Mouse (Mus musculus) spleen, adult 18-20 months (tissue): ENCODE measurements around the gene Cyb561d1.
A peak's percentile ranks its signal among the peaks of the same experiment; 100 is the strongest.

Experiments used
- DNase-seq, 2 experiments: peaks; one replicate each; pipeline ENCODE4 v3.0.0; 2022; ENCODE audit warnings: mixed read lengths in 2 of 2

The Cyb561d1 gene

DNA sequence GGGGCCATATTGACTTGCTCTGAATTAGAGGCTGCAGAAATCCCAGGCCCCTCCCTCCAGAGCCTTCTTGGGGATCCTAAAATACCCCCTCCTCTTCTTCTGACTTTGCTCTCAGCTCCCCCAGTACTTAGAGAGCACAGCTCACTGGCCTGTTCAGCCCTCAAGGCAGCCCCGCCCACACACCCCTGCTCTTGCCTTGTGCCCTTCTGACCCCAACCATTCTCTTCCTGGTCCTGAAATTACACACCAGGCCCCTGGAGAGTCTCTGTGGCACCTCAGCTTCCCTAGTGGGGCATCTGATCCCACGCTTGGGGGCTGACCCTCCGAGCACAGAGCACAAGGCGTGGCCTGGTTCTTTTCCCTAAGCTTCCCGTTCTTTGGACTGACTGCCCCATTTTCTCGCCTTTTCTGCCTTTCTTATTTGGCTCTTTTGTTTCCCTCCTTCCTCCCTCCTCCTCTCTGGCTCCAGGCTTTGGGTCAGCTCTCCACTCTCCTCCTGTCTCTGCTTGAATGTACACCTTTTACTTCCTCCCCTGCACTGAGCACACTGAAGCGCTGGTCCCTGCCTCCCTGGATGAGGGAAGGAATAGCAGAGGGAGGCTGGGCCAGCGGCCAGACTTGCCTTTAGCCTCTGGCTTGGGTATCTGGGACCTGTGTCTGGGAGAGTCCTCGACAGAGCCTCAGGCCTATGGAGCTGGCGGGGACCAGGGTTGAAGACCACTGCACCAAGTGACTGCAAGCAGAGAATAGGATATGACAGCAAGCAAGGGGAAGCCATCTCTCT lies 35.3 kb downstream of the Cyb561d1 start:
- no peak for DNase-seq

DNA sequence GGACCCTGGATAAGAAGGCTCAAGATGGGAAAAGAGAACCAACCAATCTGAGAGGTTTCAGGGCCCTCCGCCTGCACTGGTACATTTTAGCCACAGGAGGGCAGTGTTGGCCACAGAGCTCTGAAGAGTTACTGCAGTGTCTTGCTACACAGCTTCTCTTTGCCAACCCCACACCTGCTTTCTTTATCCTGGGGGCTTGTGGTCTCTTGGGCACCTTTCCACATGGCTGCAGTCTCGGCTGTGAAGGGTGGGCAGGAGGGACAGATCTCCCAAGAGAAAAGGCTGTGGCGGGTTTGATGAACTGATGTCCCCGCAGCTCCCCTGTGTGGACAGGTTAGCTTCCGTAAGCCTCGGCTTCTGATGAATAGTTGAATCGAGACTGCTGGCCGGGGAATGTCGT lies 36.2 kb downstream of the Cyb561d1 start:
- DNase-seq: peak; percentile 57 to 72

DNA sequence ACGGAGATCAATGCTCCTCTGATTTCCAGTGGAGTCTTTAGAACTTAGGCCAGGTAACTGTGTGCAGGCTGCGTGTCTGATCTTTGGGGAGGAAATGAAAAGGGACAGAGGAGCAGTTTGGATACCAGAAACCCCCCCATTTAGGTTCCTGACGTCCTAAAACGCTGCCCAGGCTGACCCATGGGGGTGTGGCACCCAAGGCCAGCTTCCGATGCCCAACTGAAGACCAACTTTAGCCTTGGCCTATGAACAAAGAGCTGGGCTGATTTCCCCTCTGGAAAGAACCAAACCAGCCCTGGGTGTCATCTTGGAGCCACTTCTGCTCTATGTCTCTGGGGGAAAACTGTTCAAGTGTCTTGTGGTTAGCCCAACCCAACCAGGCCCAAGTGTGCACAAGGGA lies 36.9 kb downstream of the Cyb561d1 start:
- DNase-seq: no peak

DNA sequence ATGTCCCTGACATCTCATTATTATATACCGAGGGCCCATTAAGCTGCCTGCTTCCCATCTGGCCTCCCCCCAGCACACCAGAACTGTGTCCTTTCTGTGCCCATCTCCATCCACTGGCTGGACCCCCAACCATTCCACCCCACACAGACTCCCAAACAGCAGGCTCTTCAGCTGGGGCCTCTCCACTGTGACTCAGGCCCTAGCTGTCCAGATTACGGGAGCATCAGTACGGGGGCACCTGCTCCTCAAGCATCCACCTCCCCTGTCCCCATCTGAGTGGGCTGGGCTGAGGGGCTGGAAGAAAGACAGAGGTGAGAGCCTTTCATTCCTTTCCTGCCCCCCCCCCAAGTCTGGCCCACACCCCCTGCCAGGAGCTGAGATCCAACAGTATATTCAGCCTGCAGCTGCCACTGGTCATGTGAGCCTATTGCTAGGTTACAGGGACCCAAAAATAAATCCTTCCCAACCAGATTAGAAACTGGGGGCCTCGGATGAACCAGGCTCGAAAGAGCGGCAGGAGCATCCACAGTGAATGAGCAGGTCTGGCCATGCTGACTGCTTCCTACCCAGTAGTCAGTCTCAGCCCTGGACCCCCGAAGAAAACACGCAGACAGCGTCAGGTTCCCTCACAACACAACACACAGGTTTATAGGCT lies 42.5 kb downstream of the Cyb561d1 start:
- no peak for DNase-seq

DNA sequence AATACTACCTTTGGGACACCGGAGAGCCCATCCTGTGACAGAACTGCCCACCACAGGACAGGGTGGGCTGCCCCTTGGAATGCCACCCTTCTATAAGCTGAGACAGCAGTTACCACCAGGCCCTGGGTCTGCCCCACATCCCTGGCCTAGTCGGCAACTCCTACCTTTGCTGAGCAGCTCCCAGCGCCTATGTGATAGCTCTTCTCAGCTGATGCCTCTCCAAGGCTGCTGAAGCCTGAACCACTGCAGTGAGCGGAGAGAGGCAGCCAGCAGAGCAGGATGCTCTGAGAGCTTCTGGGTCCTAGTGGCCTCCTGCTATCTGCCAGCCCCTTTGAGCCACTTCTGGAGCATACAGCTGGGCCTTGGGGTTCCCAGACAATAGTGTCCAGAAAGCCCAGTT lies 46.4 kb downstream of the Cyb561d1 start, which contains the start of gene Gpr61:
Gene Gpr61, minus strand, starts transcription at position 227 of the 400 bp plus-strand sequence.
- no peak for DNase-seq

DNA sequence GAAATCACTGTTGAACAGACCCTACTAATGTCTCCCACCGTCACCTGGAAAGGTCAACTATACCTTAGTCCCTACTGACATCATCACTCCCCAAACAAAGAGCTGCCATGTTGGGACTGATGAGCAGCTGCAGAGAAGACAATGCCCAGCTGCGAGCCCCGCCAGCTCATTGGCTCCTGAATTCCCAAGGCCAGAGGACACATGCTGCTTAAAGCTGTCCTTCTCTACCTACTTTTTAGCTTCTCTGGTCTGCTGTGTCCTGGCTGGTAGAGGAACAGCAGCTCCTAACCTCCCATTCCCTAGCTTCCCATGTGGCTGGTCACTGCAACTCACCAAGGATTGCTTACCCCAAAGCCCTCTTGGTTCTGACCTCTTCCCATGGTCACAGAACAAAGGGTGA lies 48.7 kb downstream of the Cyb561d1 start:
- DNase-seq: no peak

DNA sequence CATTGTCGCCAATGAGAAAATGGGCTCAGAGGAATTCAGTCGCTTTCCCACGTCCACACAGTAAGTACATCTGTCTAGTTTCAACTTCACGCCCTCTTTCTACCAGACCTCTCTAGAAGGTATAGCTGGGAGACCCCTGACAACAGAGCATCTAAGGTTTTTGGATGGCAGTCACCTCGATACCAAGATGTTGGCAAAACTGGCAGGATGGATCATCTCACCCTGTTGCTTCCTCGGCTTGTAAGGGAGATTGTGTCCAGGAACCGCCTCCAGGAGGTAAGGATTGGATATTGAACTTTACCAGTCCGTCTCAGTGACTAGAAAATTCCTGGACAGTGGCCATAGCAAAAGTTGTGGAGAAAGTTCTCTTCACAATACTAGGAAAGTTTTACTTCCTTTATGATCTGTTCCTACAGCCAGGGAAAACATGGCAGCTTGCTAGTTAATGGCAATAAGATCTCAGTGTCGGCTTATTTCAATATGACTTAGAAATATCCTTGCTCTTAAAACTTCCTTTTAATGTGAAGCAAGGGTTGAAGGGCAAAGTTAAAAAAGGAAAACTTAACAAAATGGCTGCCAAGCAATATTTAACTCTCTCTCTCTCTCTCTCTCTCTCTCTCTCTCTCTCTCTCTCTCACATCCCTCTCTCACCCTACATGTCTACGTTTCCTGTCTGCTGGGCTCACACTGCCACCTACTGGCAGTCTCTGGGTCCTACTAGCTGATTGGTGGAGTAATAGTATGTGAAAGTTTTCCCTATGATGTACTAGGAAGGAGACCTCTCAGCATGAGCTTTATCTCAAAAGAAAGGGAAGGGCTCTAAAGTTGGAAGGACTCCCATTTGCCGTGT lies 53.4 kb downstream of the Cyb561d1 start:
- DNase-seq: peak; percentile 69 to 86

DNA sequence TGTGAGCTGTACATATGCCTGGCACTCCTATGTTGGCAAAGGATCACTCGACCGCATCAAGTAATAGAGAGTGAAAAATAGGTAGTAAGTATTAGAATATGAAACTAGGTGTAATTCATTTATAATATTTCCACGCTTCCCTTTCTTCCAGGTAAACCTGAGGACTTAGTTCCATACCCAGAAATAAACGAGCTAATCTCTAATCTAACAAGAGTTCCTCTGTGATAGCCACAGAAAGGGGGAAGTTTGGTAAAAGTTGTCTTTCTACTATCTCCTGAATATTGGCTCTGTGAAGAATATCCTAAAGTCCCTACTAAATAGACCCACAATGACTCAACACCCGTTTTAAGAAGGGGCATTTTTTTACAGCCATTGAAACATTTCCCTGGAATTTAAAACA lies 54.3 kb downstream of the Cyb561d1 start:
- DNase-seq: no peak
